Mouse (Mus musculus) embryonic facial prominence, embryonic 11.5 days (tissue): ENCODE measurements around the gene Macf1. TPM values are rescaled to one million over a fixed set of nuclear protein-coding genes. Genes with fewer than 3 reads are reported as not detected.

Source experiments
- ATAC-seq: fragments of 200-750 bp; cut with Nextera tagmentation; replicated peaks from 2 replicates; pipeline ENCODE4 v1.8.0; 2017; ENCODE audit warnings: low read depth; ENCODE audit not compliant: insufficient number of reproducible peaks, low FRiP score, low TSS enrichment
- DNase-seq: peaks from one replicate; pipeline ENCODE4 v3.0.0-alpha.2; 2015; ENCODE audit warnings: low spot score
- H3K27ac ChIP-seq: fragments of 300-500 bp; sonication (generic); replicated peaks from 2 replicates; pipeline ENCODE4 v1.5.1; 2014; ENCODE audit warnings: mild to moderate bottlenecking, low read depth, low read length, control low read depth
- H3K27me3 ChIP-seq: fragments of 300-500 bp; sonication (generic); 2 replicates; pipeline ENCODE4 v1.6.1; 2014; ENCODE audit warnings: mild to moderate bottlenecking, low read length, moderate library complexity, mixed read lengths; ENCODE audit not compliant: control insufficient read depth, insufficient read depth
- H3K36me3 ChIP-seq: fragments of 300-500 bp; sonication (generic); replicated peaks from 2 replicates; pipeline ENCODE4 v1.6.1; 2014; ENCODE audit warnings: low read depth, mild to moderate bottlenecking, low read length, moderate library complexity, mixed read lengths; ENCODE audit not compliant: control insufficient read depth, insufficient read depth
- H3K4me1 ChIP-seq: fragments of 300-500 bp; sonication (generic); 2 replicates; pipeline ENCODE4 v1.6.1; 2014; ENCODE audit warnings: low read length, mixed read lengths; ENCODE audit not compliant: control insufficient read depth, insufficient read depth
- H3K4me2 ChIP-seq: fragments of 300-500 bp; sonication (generic); 2 replicates; pipeline ENCODE4 v1.6.1; 2014; ENCODE audit warnings: low read depth, mild to moderate bottlenecking, control low read depth, low read length, moderate library complexity
- H3K4me3 ChIP-seq: fragments of 300-500 bp; sonication (generic); 2 replicates; pipeline ENCODE4 v1.5.1; 2014; ENCODE audit warnings: low read depth, low read length, control low read depth
- H3K9ac ChIP-seq: fragments of 300-500 bp; sonication (generic); replicated peaks from 2 replicates; pipeline ENCODE4 v1.6.1; 2014; ENCODE audit warnings: mild to moderate bottlenecking, control low read depth, low read length
- H3K9me3 ChIP-seq: fragments of 300-500 bp; sonication (generic); replicated peaks from 2 replicates; pipeline ENCODE4 v1.6.1; 2016; ENCODE audit warnings: mild to moderate bottlenecking, low read length, inconsistent platforms, mixed read lengths; ENCODE audit not compliant: control insufficient read depth
- WGBS: fragments of 180-500 bp; shearing (Covaris S2); extraction: QIAGEN DNeasy Blood & Tissue Kit; methylation state at CpG from one replicate; pipeline ENCODE4 v1.1.7; 2014; 5-methylcytosine and 5-hydroxymethylcytosine counted together
- polyA plus RNA-seq: library from polyadenylated mRNA; unstranded; fragments of >200 nt; fragmentation: Nextera tagmentation; extraction: Ambion mirVana; gene quantifications from 2 replicates; pipeline ENCODE4 v1.2.1, GENCODE M21; 2014

The Macf1 gene
- polyA plus RNA-seq, 1 experiment from 2014 or later = 70.2 TPM

GRCm38 (mm10) chr4:123602700-123603261, 81.4 kb downstream of the Macf1 start:
- H3K4me3 ChIP-seq = no peak overlapping the region
- no peaks in the 10 kb centered on the region for H3K27me3 ChIP-seq
- no peak for ATAC-seq
- no peaks in the 10 kb centered on the region for H3K9me3 ChIP-seq
- no peak overlapping the region for H3K27ac ChIP-seq
- no peaks in the 10 kb centered on the region for H3K36me3 ChIP-seq
- no peak overlapping the region for H3K9ac ChIP-seq
- no peak for DNase-seq
- H3K4me1 ChIP-seq = no peaks in the 10 kb centered on the region
- WGBS = 75% methylated on average over 2 of the region's 2 CpGs
- no peak overlapping the region for H3K4me2 ChIP-seq

GRCm38 (mm10) chr4:123601036-123601435, 83.1 kb downstream of the Macf1 start:
- H3K9ac ChIP-seq = no peak overlapping the region
- H3K4me3 ChIP-seq = no peak overlapping the region
- DNase-seq (no peak), ATAC-seq (no peak)
- no peak overlapping the region for H3K4me2 ChIP-seq
- no peak overlapping the region for H3K27ac ChIP-seq
- no peaks in the 10 kb centered on the region for H3K9me3 ChIP-seq
- H3K27me3 ChIP-seq = no peaks in the 10 kb centered on the region
- H3K4me1 ChIP-seq = no peaks in the 10 kb centered on the region
- WGBS = 97% methylated on average over 1 of the region's 1 CpGs
- no peaks in the 10 kb centered on the region for H3K36me3 ChIP-seq

- no peaks in the 10 kb centered on the region for H3K9me3 ChIP-seq
- H3K9ac ChIP-seq = no peak overlapping the region
- WGBS = 78% methylated on average over 11 of the region's 11 CpGs
- H3K4me3 ChIP-seq = no peak overlapping the region
- H3K4me1 ChIP-seq = peaks cover 4% of the 10 kb centered on the region
- DNase-seq (no peak), ATAC-seq (no peak)
- no peak overlapping the region for H3K4me2 ChIP-seq
- no peaks in the 10 kb centered on the region for H3K27me3 ChIP-seq
- H3K36me3 ChIP-seq = no peaks in the 10 kb centered on the region
- no peak overlapping the region for H3K27ac ChIP-seq
These were observed 85.5 kb downstream of the Macf1 start for GRCm38 (mm10) chr4:123598519-123599228.

- peaks cover 7% of the 10 kb centered on the region for H3K4me1 ChIP-seq
- H3K9ac ChIP-seq = no peak overlapping the region
- DNase-seq (no peak), ATAC-seq (no peak)
- no peak overlapping the region for H3K27ac ChIP-seq
- WGBS = 70% methylated on average over 5 of the region's 5 CpGs
- no peaks in the 10 kb centered on the region for H3K27me3 ChIP-seq
- no peak overlapping the region for H3K4me3 ChIP-seq
- no peak overlapping the region for H3K4me2 ChIP-seq
- H3K36me3 ChIP-seq = no peaks in the 10 kb centered on the region
- H3K9me3 ChIP-seq = no peaks in the 10 kb centered on the region
These were observed 89.8 kb downstream of the Macf1 start for GRCm38 (mm10) chr4:123594381-123594806.

GRCm38 (mm10) chr4:123593664-123594063, 90.5 kb downstream of the Macf1 start:
- WGBS = 40% methylated on average over 3 of the region's 3 CpGs
- Histone ChIP-seq H3K27me3 (no peaks in the 10 kb centered on the region), H3K27ac (no peak overlapping the region), H3K4me1 (peaks cover 7% of the 10 kb centered on the region), H3K4me2 (no peak overlapping the region), H3K9ac (no peak overlapping the region), H3K36me3 (no peaks in the 10 kb centered on the region), H3K9me3 (no peaks in the 10 kb centered on the region), H3K4me3 (no peak overlapping the region)
- no peak for ATAC-seq
- peak; percentile 25 for DNase-seq

DNA sequence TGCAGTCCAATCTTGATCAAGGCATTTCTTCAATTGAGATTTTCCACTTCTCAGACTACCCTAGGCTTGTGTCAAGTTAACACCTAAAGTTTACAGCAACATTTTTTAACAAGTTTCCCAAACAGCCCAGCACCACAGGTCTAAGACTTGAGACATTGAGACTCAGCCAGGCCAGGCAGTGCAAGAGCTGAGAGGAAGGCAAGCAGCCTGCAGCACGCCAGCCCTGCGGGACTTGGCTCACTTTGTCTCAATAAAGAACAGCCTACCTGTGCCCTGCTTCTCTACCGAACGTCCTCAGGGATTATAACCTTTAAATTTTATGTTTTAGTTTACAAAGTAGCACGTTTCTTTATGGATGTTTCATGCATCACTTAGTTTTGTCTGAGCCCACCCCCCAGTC, 92.1 kb downstream of the Macf1 start:
- Histone ChIP-seq H3K4me2 (no peak overlapping the region), H3K4me3 (no peak overlapping the region), H3K27me3 (no peaks in the 10 kb centered on the region), H3K9me3 (no peaks in the 10 kb centered on the region), H3K27ac (no peak overlapping the region), H3K9ac (no peak overlapping the region), H3K36me3 (no peaks in the 10 kb centered on the region), H3K4me1 (peaks cover 7% of the 10 kb centered on the region)
- DNase-seq (no peak), ATAC-seq (no peak)
- 79% methylated on average over 5 of the region's 5 CpGs for WGBS

DNA sequence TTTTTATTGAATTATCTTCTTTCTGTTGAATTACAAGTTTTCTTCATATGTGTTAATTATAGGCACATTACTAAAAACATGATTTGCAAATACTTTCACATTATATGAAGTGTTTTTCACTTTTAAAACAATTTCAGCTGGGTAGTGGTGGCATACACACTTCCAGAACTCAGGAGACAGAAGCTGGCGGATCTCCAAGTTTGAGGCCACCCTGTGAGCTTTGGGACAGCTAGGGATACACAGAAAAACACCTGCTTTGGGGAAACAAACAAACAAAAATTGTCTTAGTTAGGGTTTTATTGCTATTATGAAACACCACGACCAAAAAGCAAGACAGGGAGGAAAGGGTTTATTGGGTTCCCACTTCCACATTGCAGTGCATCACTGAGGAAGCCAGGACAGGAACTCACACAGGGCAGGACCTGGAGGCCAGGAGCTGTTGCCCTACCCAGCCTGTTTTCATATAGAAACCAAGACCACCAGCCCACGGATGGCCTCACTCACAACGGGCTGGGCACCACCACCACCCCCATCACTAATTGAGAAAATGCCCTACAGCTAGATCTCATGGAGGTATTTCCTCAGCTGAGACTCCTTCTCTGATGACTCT, 93.0 kb downstream of the Macf1 start:
- no peak for DNase-seq
- Histone ChIP-seq H3K27ac (no peak overlapping the region), H3K36me3 (no peaks in the 10 kb centered on the region), H3K9me3 (no peaks in the 10 kb centered on the region), H3K4me2 (no peak overlapping the region), H3K9ac (no peak overlapping the region), H3K27me3 (no peaks in the 10 kb centered on the region), H3K4me1 (peaks cover 7% of the 10 kb centered on the region), H3K4me3 (no peak overlapping the region)
- no peak for ATAC-seq
- WGBS = 70% methylated on average over 4 of the region's 4 CpGs

DNA sequence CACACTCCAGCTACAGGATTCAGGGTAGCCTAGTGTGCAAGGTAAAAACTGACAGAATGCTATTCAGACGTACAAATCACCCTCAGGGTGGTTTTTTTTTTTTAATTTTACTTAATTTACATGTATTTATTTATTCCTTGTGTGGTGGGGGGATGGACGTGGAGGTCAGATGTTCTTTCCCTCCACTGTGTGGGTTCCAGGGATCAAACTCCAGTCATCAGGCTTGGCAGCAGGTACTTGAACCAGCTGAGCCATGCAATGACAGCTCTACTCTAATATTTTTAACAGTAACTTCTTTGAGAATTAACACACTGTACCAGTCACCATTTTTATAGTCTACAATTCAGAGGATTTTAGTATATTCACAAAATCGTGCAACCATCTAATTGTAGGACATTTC, 94.7 kb downstream of the Macf1 start:
- Histone ChIP-seq H3K4me1 (peaks cover 3% of the 10 kb centered on the region), H3K27ac (no peak overlapping the region), H3K9ac (no peak overlapping the region), H3K36me3 (no peaks in the 10 kb centered on the region), H3K27me3 (no peaks in the 10 kb centered on the region), H3K4me2 (no peak overlapping the region), H3K9me3 (no peaks in the 10 kb centered on the region), H3K4me3 (no peak overlapping the region)
- 70% methylated on average over 3 of the region's 3 CpGs for WGBS
- ATAC-seq (no peak), DNase-seq (no peak)
